ENCODE assay signal across 27 mouse cellular contexts in genomic region chr15:12968815-12969214, GRCm38 (mm10).
"Had no signal": no experiment of that assay in that cellular context is flagged by ENCODE, and none has a peak within 500 bp of the region (broad histone marks: within the 10 kb centered on the region; RNA-seq: fewer than 3 reads in every experiment).

No protein-coding gene starts in this region.

- H3K4me2 ChIP-seq: embryonic facial prominence, embryonic 12.5 days; embryonic facial prominence, embryonic 13.5 days; embryonic facial prominence, embryonic 15.5 days; forebrain, embryonic 12.5 days; forebrain, embryonic 13.5 days; forebrain, embryonic 15.5 days had no signal

- H3K27ac ChIP-seq: embryonic facial prominence, embryonic 10.5 days; embryonic facial prominence, embryonic 12.5 days; embryonic facial prominence, embryonic 13.5 days; embryonic facial prominence, embryonic 15.5 days; forebrain, embryonic 10.5 days; forebrain, embryonic 12.5 days; forebrain, embryonic 13.5 days; forebrain, embryonic 15.5 days; gastrocnemius, adult 2 months; heart, adult 2 months had no signal

- DNase-seq: cerebellum, adult 9-10 months; cerebellum, adult 9-11 months; cerebellum, postnatal 10 days; cerebellum, postnatal 14 days; cerebellum, postnatal 25 days; cerebellum, postnatal 36 days; embryo, embryonic 11 days; forebrain, postnatal 0 days; gastrocnemius, adult 2 months; gastrocnemius, postnatal 10 days; gastrocnemius, postnatal 14 days; gastrocnemius, postnatal 25 days; gastrocnemius, postnatal 36 days; heart, adult 11 months; heart, adult 18-20 months; heart, adult 2 months had no signal

- H3K9me3 ChIP-seq: embryonic facial prominence, embryonic 10.5 days; embryonic facial prominence, embryonic 12.5 days; embryonic facial prominence, embryonic 13.5 days; embryonic facial prominence, embryonic 15.5 days; forebrain, embryonic 10.5 days; forebrain, embryonic 12.5 days; forebrain, embryonic 13.5 days; forebrain, embryonic 15.5 days had no signal

- ATAC-seq: forebrain, embryonic 13.5 days; forebrain, embryonic 14.5 days; forebrain, embryonic 15.5 days; forebrain, embryonic 16.5 days; forebrain, postnatal 0 days had no signal

- H3K36me3 ChIP-seq: embryonic facial prominence, embryonic 10.5 days; embryonic facial prominence, embryonic 12.5 days; embryonic facial prominence, embryonic 13.5 days; embryonic facial prominence, embryonic 15.5 days; forebrain, embryonic 10.5 days; forebrain, embryonic 12.5 days; forebrain, embryonic 15.5 days had no signal

- H3K27me3 ChIP-seq: embryonic facial prominence, embryonic 12.5 days; embryonic facial prominence, embryonic 13.5 days; embryonic facial prominence, embryonic 15.5 days; forebrain, embryonic 12.5 days; forebrain, embryonic 13.5 days; forebrain, embryonic 15.5 days had no signal

- H3K9ac ChIP-seq: embryonic facial prominence, embryonic 12.5 days; embryonic facial prominence, embryonic 13.5 days; embryonic facial prominence, embryonic 15.5 days; forebrain, embryonic 12.5 days; forebrain, embryonic 13.5 days; forebrain, embryonic 15.5 days; forebrain, postnatal 0 days had no signal

- H3K4me1 ChIP-seq: forebrain, embryonic 12.5 days; forebrain, embryonic 13.5 days; forebrain, embryonic 15.5 days had no signal

- H3K4me3 ChIP-seq: embryonic facial prominence, embryonic 10.5 days; embryonic facial prominence, embryonic 12.5 days; embryonic facial prominence, embryonic 13.5 days; embryonic facial prominence, embryonic 15.5 days; erythroblast, embryonic 14.5 days; forebrain, embryonic 10.5 days; forebrain, embryonic 12.5 days; forebrain, embryonic 13.5 days; forebrain, embryonic 15.5 days; gastrocnemius, adult 2 months; heart, adult 2 months had no signal
